Mouse (Mus musculus): ENCODE measurements around the gene Plod2.

DNA sequence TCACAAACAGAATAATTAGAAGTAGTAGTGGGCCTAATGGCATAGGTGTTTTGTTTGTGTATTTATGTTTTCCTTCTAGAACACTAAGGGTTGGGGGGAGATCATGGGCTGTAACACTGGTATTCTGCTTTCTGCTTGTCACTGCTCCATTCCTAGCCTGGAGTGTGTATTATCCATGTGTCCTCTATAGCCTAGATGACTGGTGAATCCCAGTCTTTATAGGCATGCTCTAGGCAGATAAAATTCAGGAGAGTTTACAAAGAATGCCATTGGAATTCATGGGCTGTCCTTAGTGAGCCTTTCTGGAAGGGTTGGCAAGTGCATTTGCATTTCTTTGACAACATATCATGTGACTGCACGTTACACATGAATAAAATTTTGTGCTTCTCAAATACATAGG, 44.0 kb downstream of the Plod2 start:
- TF ChIP-seq CTCF (IDR thresholded peaks at IDR 0.05; ENCODE audit: borderline replicate concordance, extremely low read depth, insufficient read depth, insufficient read length) (no peak), POLR2A (IDR thresholded peaks at IDR 0.05; ENCODE audit: borderline replicate concordance, extremely low read depth, insufficient read depth, insufficient read length, poor library complexity, severe bottlenecking) (no peak)

Data from brain, embryonic 14.5 days (tissue).